Mouse (Mus musculus): ENCODE results near the gene Slc9b1. TPM values are rescaled to one million over a fixed set of nuclear protein-coding genes. Genes with fewer than 3 reads are reported as not detected.

Gene Slc9b1
- total RNA-seq, 2 experiments from 2014 or later, result 0.79 TPM; not detected in 1

- intact Hi-C loops (cut with DNase I), result loop anchor here (1.0 to 5.0 kb wide), 2 partner anchors 15 to 269 kb away; partner anchors contain the start of genes Nfkb1 and Ube2d3
Measured at GRCm38 (mm10) chr3:135423608-135424212, 75.9 kb downstream of the Slc9b1 start, which contains the start of gene Cisd2. Gene Cisd2 (minus strand): TSS chr3:135423925.

GRCm38 (mm10) chr3:135436901-135437616, 89.2 kb downstream of the Slc9b1 start:
- DNase-seq, result no peak
- intact Hi-C loops (cut with DNase I), result loop anchor here (10.0 kb wide), 1 partner anchor 222 kb away; the partner anchor contains the start of gene Cenpe

More at GRCm38 (mm10) chr3:135423608-135424212, 75.9 kb downstream of the Slc9b1 start, which contains the start of gene Cisd2:
- DNase-seq, result peak in 1 of 2 experiments; percentile 13

- intact Hi-C loops (cut with DNase I), result loop anchor here (1.0 to 10.0 kb wide), 4 partner anchors 14 to 253 kb away; partner anchors contain the start of genes Cenpe and Nfkb1
- peak; percentile 98 to 99 for DNase-seq
Measured at GRCm38 (mm10) chr3:135437758-135438495, 90.1 kb downstream of the Slc9b1 start, which contains the start of gene Ube2d3. Gene Ube2d3 (plus strand): TSS chr3:135438149.

- peak; percentile 94 to 99 for DNase-seq
- intact Hi-C loops (cut with DNase I), result loop anchor here (1.0 to 10.0 kb wide), 4 partner anchors 14 to 252 kb away; partner anchors contain the start of genes Cenpe and Nfkb1
Measured at GRCm38 (mm10) chr3:135438531-135438912, 90.7 kb downstream of the Slc9b1 start.

- intact Hi-C loops (cut with DNase I), result loop anchor here (1.0 to 10.0 kb wide), 4 partner anchors 15 to 252 kb away; partner anchors contain the start of genes Cenpe and Nfkb1
- DNase-seq, result peak; percentile 82 to 88
Measured at GRCm38 (mm10) chr3:135438913-135439531, 91.2 kb downstream of the Slc9b1 start.

GRCm38 (mm10) chr3:135439651-135440050, 91.8 kb downstream of the Slc9b1 start:
- intact Hi-C loops (cut with DNase I), result loop anchor here (2.0 to 10.0 kb wide), 3 partner anchors 81 to 251 kb away; partner anchors contain the start of genes Cenpe and Nfkb1
- DNase-seq, result no peak

- DNase-seq, result peak; percentile 26 to 37
- intact Hi-C loops (cut with DNase I), result no loop called here
Measured at GRCm38 (mm10) chr3:135440221-135440620, 92.4 kb downstream of the Slc9b1 start.

- no peak for DNase-seq
- intact Hi-C loops (cut with DNase I), result no loop called here
Measured at GRCm38 (mm10) chr3:135440621-135441020, 92.8 kb downstream of the Slc9b1 start.

- no peak for DNase-seq
- intact Hi-C loops (cut with DNase I), result no loop called here
Measured at GRCm38 (mm10) chr3:135444930-135445329, 97.1 kb downstream of the Slc9b1 start.

Other genes starting within 250 kb of the Slc9b1 start
- gene Cenpe, start 135.5 kb upstream of the Slc9b1 start, total RNA-seq (2021), result under 1 TPM; 0.76 to 0.94 TPM
- 1 to 10 TPM; 4.0 to 4.9 TPM for gene Bdh2, start 66.8 kb upstream of the Slc9b1 start, total RNA-seq (2021)
- gene Slc9b2, start 40.3 kb upstream of the Slc9b1 start, total RNA-seq (2021), result under 1 TPM in 1 of 2 experiments, not detected in 1; 0.33 TPM
- gene Cisd2, start 75.9 kb downstream of the Slc9b1 start, total RNA-seq (2021), result 10 to 100 TPM; 50.4 to 56.9 TPM
- 100 to 1,000 TPM; 372 to 402 TPM for gene Ube2d3, start 90.1 kb downstream of the Slc9b1 start, total RNA-seq (2021)
- gene Manba, start 137.6 kb downstream of the Slc9b1 start, total RNA-seq (2021), result 10 to 100 TPM; 16.3 to 17.6 TPM

All from heart, postnatal 36 days (tissue).